ENCODE assay signal across 10 mouse cellular contexts in the genomic region with DNA sequence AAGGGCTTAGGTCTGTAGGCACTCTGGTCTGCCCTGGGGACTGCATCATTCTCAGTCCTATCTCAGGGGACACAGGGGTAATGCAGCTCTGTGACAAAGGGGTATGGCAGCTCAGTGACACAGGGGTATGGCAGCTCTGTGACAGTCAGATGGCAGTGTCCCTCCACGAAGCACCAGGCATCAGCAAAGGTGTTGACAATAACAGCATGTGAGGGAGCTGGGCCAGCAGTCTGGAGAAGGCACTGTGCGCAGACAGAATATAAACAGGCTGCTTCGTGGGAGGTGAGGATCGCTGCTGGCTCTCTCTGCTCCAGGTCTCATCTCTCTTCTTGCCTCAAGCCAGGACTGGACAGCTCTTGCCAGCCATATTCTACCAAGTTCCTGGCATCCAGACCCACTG. TPM values are rescaled to one million over a fixed set of nuclear protein-coding genes. Genes with fewer than 3 reads are reported as not detected.
DNase-seq lines count a peak whose midpoint lies in the region; ATAC-seq lines count a peak whose summit lies in the region.
"Had no signal": no experiment of that assay in that cellular context is flagged by ENCODE, and none has a peak within 500 bp of the region (broad histone marks: within the 10 kb centered on the region; RNA-seq: fewer than 3 reads in every experiment).

No protein-coding gene starts in this region.

- H3K36me3 ChIP-seq in heart, embryonic 16.5 days (ENCODE audit: control insufficient read depth, insufficient read depth): no peaks in the 10 kb centered on the region
- no peaks in the 10 kb centered on the region for H3K36me3 ChIP-seq in embryonic facial prominence, embryonic 14.5 days (ENCODE audit: control insufficient read depth, insufficient read depth, low read length)
- no peaks in the 10 kb centered on the region for H3K36me3 ChIP-seq in liver, embryonic 12.5 days
- H3K36me3 ChIP-seq: heart, embryonic 13.5 days had no signal

- intact Hi-C loops in heart, postnatal 25 days (cut with DNase I): no loop called here

- no peaks in the 10 kb centered on the region for H3K9me3 ChIP-seq in heart, embryonic 16.5 days (replicated peaks; ENCODE audit: control insufficient read depth, low read length)
- no peaks in the 10 kb centered on the region for H3K9me3 ChIP-seq in embryonic facial prominence, embryonic 14.5 days (ENCODE audit: control insufficient read depth, low read length)
- no peaks in the 10 kb centered on the region for H3K9me3 ChIP-seq in liver, embryonic 12.5 days (replicated peaks)
- H3K9me3 ChIP-seq: heart, embryonic 13.5 days had no signal

- no peaks in the 10 kb centered on the region for H3K27me3 ChIP-seq in heart, embryonic 16.5 days (ENCODE audit: control insufficient read depth, insufficient read depth, low read length)
- H3K27me3 ChIP-seq in embryonic facial prominence, embryonic 14.5 days (replicated peaks; ENCODE audit: control insufficient read depth, insufficient read depth, low read length): no peaks in the 10 kb centered on the region
- H3K27me3 ChIP-seq in liver, embryonic 12.5 days (replicated peaks): no peaks in the 10 kb centered on the region
- H3K27me3 ChIP-seq: heart, embryonic 13.5 days had no signal

- H3K27ac ChIP-seq in heart, embryonic 16.5 days (ENCODE audit: low read length): no peak overlapping the region
- H3K27ac ChIP-seq in embryonic facial prominence, embryonic 14.5 days (replicated peaks; ENCODE audit: low read depth, low read length): peak overlapping the region; percentile 81
- H3K27ac ChIP-seq in liver, embryonic 12.5 days: no peak overlapping the region
- H3K27ac ChIP-seq: heart, embryonic 13.5 days had no signal

- H3K4me3 ChIP-seq in heart, embryonic 16.5 days (ENCODE audit: low read length): no peak overlapping the region
- no peak overlapping the region for H3K4me3 ChIP-seq in embryonic facial prominence, embryonic 14.5 days (ENCODE audit: low read depth, low read length)
- no peak overlapping the region for H3K4me3 ChIP-seq in liver, embryonic 12.5 days
- H3K4me3 ChIP-seq: heart, embryonic 13.5 days had no signal

- no peak for DNase-seq in heart, postnatal 25 days (ENCODE audit: low spot score)
- DNase-seq in right cerebral cortex, adult 2 months (ENCODE audit: low spot score in 2 of 2): peak; percentile 18 to 24
- DNase-seq in right cerebral cortex, postnatal 10 days (ENCODE audit: low spot score in 2 of 2): no peak
- no peak for DNase-seq in embryonic facial prominence, embryonic 14.5 days (ENCODE audit: low spot score)
- no peak for DNase-seq in lung, postnatal 36 days
- DNase-seq: kidney, adult 8-10 months; lung, postnatal 4 days had no signal

- 0 out of 2 replicates have a peak, but pooled peaks have one; percentile 12 for ATAC-seq in heart, embryonic 16.5 days (replicated peaks; ENCODE audit: extremely low read depth, insufficient read depth, low FRiP score)
- no peak for ATAC-seq in embryonic facial prominence, embryonic 14.5 days (ENCODE audit: low read depth)
- ATAC-seq in liver, embryonic 12.5 days: no peak

- no peak overlapping the region for H3K4me2 ChIP-seq in heart, embryonic 16.5 days (ENCODE audit: low read depth, low read length)
- no peak overlapping the region for H3K4me2 ChIP-seq in embryonic facial prominence, embryonic 14.5 days (ENCODE audit: low read depth, low read length)
- H3K4me2 ChIP-seq in liver, embryonic 12.5 days: no peak overlapping the region
- H3K4me2 ChIP-seq: heart, embryonic 13.5 days had no signal

- 27% methylated on average over 4 of the region's 4 CpGs for WGBS in heart, embryonic 16.5 days
- WGBS in embryonic facial prominence, embryonic 14.5 days: 55% methylated on average over 3 of the region's 4 CpGs
- WGBS in liver, embryonic 12.5 days (ENCODE audit: insufficient replicate concordance): 47% methylated on average over 4 of the region's 4 CpGs

- H3K4me1 ChIP-seq in heart, embryonic 16.5 days (ENCODE audit: control insufficient read depth, insufficient read depth, low read length): peaks cover 32% of the 10 kb centered on the region
- H3K4me1 ChIP-seq in embryonic facial prominence, embryonic 14.5 days (ENCODE audit: control insufficient read depth, insufficient read depth, low read length): peaks cover 48% of the 10 kb centered on the region
- H3K4me1 ChIP-seq in liver, embryonic 12.5 days: 0 out of 2 replicates have a peak, but pooled peaks cover 5% of the 10 kb centered on the region

- H3K9ac ChIP-seq in heart, embryonic 16.5 days (ENCODE audit: low read length): no peak overlapping the region
- no peak overlapping the region for H3K9ac ChIP-seq in embryonic facial prominence, embryonic 14.5 days (ENCODE audit: low read depth, low read length)
- no peak overlapping the region for H3K9ac ChIP-seq in liver, embryonic 12.5 days
- H3K9ac ChIP-seq: heart, embryonic 13.5 days had no signal

RNA-seq across cellular contexts. Expression of a gene that starts 57.0 kb away (rescaled TPM):
- 5.0 and 5.8 TPM in 2 replicates for polyA plus RNA-seq in heart, embryonic 16.5 days (2015; fragmentation: Nextera tagmentation; extraction: Ambion mirVana)
- 10 to 100 TPM; 14.0 to 16.1 TPM for total RNA-seq in heart, postnatal 25 days (2021)
- 15.8 and 19.7 TPM in 2 replicates for polyA plus RNA-seq in embryonic facial prominence, embryonic 14.5 days (2014; fragmentation: Nextera tagmentation; extraction: Ambion mirVana)
- polyA plus RNA-seq in liver, embryonic 12.5 days (2016; fragmentation: Nextera tagmentation; extraction: Ambion mirVana): 0.96 and 1.0 TPM in 2 replicates

Comparison
In these comparisons a context has a peak if more than half of its experiments do, and no peak if none do; other contexts are left out.
1. DNase-seq: peak in right cerebral cortex, adult 2 months (2 of 2); none in heart, postnatal 25 days (single experiment), right cerebral cortex, postnatal 10 days (0 of 2), embryonic facial prominence, embryonic 14.5 days (single experiment) and lung, postnatal 36 days (single experiment).